Mouse (Mus musculus) heart, adult 2 months (tissue): Measurements from ENCODE around the gene 1810062G17Rik.

Experiments
- CTCF ChIP-seq: fragments of 200-600 bp; IDR thresholded peaks from 2 replicates; pipeline ENCODE4 v1.8.1; 2022; ENCODE audit warnings: antibody characterized with exemption, mild to moderate bottlenecking, moderate library complexity
- EP300 ChIP-seq: fragments of 200-500 bp; IDR thresholded peaks from 2 replicates; pipeline ENCODE4 v1.6.1; 2011; ENCODE audit warnings: low read depth, low read length, control low read depth; ENCODE audit not compliant: insufficient read depth
- POLR2A ChIP-seq: fragments of 200-500 bp; IDR thresholded peaks from 2 replicates; pipeline ENCODE4 v1.6.1; 2011; ENCODE audit warnings: mild to moderate bottlenecking, low read depth, low read length, control low read depth; ENCODE audit not compliant: insufficient read depth

GRCm38 (mm10) chr3:36446918-36447317 is 28.8 kb upstream of the 1810062G17Rik start:
- TF ChIP-seq POLR2A (no peak), EP300 (no peak), CTCF (no peak)
